Mouse (Mus musculus) left cerebral cortex, postnatal 36 days (tissue): ENCODE results near the gene Fbxo10. TPM values are rescaled to one million over a fixed set of nuclear protein-coding genes. Genes with fewer than 3 reads are reported as not detected.
"Not testable (repeated sequence)": the region's sequence is repeated elsewhere in the genome, so short reads cannot be mapped to it uniquely, and the experiment has no call there.

Source experiments
- DNase-seq, 2 experiments: peaks; one replicate each; pipeline ENCODE4 v3.0.0; 2021 to 2022; ENCODE audit warnings: low spot score in 2 of 2, mixed read lengths in 1 of 2
- intact Hi-C: fragments of 180-260 bp; cut with DNase I; formaldehyde crosslinking; loops from one replicate; pipeline ENCODE4 v1.15.1; 2025
- total RNA-seq, 2 experiments: library from RNA; stranded (reverse); gene quantifications; 2 replicates each; pipeline ENCODE4 v1.2.3; 2021

The Fbxo10 gene
- total RNA-seq, 2 experiments from 2014 or later: 30.3 to 34.8 TPM

DNA sequence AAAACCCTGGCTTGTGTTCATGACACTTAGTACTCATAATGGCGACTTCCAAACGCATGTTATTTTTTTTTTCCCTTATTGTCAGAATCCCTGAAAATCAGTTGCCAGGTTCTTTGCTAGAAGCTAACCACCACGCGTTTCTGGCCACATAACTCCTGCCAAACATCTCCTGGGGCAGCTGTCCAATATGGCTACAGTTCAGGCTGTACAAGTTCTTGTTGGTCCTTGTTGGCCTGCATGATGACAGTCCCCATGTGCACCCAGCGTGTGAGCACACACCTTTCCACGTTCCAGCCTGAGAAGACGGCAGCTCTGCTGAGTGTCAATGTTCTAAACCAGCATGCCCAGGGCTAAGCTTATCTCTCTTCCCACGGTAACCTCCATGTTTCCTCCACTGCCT, 29.0 kb downstream of the Fbxo10 start:
- intact Hi-C loops: no loop called here
- DNase-seq: no peak

DNA sequence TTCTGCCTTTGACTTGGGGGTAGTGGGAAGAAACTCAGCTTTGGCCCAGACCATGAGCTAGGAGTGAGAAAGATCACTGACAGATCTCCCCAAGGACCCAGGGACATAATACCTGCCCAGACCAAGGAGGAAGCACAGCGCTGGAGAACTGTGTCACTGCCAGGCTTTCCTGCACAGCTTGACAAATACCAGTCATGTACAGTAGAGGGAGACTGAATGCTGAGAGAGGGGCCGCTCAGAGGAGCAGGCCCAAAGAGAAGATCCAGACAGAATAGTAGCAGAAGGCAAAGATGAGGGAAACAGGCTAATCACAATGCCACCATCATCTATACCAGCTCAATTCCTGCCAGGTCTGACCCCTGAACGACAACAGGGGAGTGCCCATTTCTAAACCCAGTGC, 29.5 kb downstream of the Fbxo10 start:
- intact Hi-C loops: no loop called here
- no peak for DNase-seq

DNA sequence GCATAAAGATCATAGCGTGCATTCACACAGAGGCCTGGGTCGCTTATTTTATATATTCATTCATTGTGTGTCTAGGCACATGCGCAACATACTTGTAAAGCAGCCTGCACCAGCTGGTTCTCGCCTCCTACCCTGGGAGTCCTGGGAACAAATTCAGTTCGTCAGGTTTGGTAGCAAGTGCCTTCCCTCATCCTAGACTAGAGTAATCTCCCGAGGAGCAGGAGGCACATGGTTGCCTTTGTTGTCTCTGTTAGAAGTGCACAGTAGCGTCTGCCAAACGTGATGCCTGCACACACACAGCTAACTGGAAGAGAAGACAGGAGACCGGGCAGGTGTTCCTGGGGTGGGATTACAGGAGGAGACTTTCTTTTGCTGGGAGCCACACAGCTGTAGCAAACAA, 36.4 kb downstream of the Fbxo10 start:
- peak; percentile 38 to 56 for DNase-seq
- intact Hi-C loops: no loop called here

DNA sequence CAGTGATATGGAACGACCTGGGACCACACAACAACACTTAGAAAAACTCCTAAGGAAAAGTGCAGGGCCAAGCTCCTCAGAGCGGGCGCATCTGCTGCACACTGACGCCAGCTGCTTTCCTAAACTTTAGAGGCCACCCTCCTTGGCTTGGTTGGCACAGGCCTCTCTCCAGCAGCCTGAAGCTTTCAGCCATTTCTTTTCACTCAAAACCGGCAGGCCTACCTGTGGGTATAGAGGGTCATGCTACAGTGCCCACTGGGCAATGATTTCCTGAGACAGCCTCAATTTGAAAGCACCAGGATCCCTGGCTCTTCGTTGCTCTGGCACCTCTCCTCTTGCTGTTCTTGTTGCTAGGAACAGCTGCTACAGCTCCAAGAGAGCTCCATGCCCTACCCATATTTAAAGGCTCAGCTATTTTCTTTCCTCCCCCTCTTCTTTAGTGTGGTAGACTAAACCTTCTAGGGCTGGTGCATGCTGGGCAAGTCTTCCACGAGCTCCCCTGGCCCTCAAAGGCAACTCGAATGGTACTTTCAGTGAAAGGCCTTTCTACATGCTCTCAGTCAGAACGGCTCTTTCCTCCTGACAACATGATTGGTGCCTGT, 37.0 kb downstream of the Fbxo10 start:
- intact Hi-C loops: no loop called here
- peak in 1 of 2 experiments; percentile 19 for DNase-seq

DNA sequence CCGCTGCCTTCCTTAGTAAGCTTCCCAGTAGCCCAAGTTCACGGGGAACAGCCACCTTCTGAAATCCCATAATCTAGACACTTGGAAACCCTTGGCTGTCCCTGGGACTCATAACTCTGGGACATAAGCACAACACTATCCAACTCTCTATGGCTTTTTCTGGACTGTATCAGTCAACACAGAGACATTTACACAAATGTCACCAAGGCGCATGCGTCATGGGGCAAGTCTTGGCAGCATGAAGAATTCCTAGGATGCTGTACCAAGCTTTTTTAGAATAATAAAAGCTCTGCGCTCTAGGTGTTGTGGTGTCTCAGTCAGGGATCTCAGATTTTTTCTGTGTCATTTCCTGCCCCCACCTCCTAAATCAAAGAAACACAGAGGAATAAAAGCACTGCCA, 37.7 kb downstream of the Fbxo10 start:
- intact Hi-C loops: no loop called here

DNA sequence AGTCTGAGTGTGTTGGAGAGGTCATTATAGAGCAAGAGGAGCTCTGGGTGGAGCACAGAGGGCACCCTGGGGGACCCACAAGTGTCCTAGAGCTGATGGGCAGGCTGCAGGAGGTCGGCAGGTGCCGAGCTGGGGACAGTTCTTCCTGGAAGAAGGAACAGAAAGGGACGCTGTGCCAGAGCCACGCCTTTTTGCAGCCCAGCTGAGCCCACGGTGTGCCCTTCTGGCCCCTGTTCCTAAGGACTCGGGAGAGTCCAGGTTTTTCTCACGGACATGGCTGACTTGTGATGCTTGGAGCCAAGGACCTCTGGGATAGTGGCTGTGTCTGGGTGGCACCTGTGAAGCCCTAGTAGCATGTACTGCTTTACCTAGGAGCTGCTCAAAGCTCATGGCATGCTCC, 43.6 kb downstream of the Fbxo10 start:
- intact Hi-C loops: no loop called here

More for the DNA sequence above, 37.7 kb downstream of the Fbxo10 start:
- no peak for DNase-seq

DNA sequence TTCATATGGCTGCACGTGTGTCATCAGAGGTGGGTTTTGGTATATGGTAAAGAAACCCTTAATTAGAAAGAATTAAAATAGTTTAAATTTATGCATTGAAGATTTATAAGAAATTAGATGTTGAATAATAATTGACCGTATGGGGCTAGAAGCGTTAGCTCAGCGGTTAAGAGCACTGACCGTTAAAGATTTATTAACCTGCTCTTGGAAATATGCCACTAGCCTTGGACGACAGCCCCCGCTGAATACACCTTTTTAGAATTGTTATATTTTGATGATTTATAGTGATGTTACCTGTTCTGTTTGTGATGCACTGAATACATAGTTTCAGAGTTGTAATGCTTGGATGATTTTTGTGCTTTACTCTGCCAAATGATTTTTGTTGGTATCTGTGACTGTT, 44.9 kb downstream of the Fbxo10 start:
- DNase-seq, intact Hi-C loops: not testable (repeated sequence)

More for the DNA sequence above, 43.6 kb downstream of the Fbxo10 start:
- no peak for DNase-seq

DNA sequence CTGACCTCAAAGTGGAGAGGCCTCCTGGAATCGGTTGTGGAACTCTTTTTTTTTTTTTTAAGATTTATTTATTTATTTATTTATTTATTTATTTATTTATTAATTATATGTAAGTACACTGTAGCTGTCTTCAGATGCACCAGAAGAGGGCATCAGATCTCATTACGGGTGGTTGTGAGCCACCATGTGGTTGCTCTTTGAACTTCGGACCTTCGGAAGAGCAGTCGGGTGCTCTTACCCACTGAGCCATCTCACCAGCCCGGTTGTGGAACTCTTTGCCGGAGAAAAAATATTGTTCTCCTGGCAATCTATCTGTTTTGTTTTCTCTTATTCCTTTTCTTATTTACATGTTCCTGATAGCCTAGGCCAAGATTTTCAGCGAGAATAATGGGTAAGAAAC, 45.5 kb downstream of the Fbxo10 start:
- intact Hi-C loops: not testable (repeated sequence)

DNA sequence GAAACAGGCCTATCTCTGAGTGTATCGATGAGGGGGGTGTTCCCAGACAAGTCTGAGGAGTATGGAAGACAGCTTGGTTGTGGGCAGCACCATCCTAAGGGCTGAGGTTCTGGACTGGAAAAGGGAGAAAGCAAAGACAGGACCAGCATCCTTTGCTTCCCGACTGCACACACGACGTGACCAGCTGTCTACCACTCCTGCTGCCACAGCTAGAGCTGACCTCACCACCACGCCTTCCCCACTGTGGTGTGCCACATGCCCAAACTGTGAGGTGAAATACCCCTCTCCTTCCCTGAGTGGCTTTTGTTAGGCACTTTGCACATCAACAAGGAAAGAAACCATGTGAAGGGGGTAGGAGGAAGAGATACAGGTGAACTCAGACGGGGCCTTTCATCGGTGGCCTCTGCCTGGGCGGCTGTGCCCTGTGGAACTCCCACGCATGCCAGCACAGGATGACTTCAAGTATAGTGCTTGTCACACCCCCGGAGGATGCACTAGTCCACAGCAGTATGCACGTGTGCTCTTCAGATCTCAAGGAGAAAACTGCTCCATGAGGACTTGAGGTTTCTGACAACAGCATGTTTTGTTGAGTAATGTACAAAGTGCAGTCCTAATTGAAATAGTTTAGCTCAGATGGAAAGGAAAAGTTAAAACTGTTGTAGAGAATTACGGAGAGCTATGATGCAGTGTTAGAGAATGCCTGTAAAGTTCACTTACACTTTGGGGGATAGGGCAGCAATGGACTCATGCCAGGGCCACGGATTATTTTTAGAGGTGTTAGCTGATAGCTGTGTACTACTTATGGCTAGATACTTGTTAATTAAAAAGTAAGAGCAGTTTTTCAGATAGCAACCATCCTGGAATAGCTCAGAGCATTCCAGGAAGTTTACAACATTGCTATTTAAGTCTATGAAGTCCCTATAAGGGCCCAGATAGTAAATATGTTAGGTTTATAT, 46.7 kb downstream of the Fbxo10 start:
- intact Hi-C loops: no loop called here

More for the DNA sequence above, 45.5 kb downstream of the Fbxo10 start:
- not testable (repeated sequence) for DNase-seq

DNA sequence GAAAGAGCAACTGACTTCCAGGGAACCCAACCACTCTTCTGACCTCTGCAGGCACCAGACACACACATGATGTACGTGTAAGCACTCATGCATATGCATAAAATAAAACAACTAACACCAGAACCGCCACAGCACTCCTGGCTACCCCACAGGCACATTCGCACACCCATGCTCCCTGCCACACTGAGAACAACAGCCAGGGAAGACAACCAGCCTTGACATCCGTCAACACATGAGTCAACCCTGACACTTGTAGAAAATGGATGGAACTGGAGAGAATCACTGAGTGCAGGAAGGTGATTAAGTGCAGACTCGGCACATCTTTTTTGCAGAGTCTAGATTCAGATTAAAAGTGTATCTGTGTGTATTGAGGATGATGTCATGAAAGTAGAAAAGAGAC, 47.8 kb downstream of the Fbxo10 start:
- intact Hi-C loops: no loop called here
- DNase-seq: no peak

More for the DNA sequence above, 46.7 kb downstream of the Fbxo10 start:
- DNase-seq: no peak

DNA sequence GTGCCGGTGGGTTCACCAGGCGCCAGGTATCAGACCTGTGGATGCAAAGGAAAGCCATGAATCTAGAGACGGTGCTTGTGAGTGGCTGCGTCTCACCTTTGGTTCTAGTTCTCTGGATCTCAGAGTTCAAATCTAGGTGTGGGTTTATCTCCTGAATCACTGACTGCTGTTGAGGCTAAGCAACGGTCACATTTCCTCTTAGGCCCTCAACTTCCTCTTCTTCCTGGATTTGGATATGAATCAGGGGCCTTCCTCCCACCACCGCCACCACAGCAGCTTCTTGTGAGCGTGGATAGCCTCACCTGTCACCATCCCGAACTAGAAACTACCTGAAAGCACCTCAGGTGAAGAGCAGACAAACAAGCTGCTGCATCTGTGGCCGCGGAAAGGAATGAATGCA, 48.4 kb downstream of the Fbxo10 start:
- intact Hi-C loops: no loop called here
- DNase-seq: no peak

DNA sequence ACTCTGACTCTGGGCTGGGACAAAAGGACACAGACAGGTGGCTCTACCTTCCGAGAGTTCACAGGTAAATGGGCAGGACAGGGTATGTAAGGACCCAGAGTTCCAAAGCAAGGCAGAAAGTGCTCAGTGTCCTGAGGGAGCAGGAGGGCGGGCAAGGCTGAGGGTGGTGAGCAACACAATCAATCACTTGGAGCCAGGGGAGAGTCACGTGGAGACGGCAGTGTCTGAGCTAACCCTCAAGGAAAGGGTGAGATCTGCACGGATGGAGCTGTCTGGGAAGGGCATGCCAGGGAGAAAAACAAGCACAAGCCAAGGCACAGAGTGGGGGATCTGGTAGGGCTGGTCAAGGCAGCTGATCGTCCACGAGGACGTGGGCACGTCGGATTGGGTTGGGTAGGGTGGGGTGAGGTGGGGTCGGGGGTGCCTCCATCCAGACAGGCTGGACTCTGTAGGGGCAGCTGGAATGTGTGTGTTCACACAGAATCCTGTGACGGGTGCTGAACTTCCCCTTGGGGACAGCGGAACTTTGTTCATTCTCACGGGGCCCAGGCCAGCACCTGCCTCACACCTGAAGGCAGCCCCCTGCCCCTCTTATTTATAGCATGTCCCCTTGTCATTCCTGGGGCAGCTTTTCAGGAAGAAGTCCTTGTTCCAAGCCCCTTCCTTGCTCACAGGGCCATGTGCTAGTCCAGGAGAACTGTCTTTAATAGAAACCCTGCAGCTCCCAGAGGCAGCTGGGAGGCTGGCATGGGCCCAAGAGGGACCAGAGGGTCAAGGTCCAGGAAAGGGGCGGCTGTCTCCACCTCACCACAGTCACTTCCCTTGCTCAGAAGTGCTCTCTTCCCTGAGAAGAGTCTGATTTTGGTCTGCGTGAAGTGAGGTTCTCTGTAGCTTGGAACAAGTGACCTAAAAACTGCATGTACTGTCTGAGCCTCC, 49.4 kb downstream of the Fbxo10 start:
- intact Hi-C loops: no loop called here
- no peak for DNase-seq

DNA sequence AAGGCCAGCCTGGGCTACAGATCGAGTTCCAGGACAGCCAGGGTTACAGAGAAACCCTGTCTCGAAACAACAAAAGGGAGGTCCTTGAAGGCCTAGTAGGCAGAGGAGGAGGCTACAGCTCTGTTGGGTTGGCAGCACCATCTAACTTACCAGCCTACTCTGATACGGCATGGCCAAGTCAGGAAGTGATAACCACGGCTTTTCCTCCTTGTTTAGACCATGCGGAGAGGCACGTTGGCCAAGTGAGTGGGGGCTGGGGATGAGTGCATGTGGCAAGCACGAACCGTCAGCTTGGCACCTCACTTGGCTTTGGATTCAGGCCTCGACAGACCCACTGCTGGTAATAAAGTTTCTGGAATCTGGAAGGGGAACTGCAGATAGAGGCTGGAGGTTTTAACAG, 51.8 kb downstream of the Fbxo10 start:
- no peak for DNase-seq
- intact Hi-C loops: no loop called here

DNA sequence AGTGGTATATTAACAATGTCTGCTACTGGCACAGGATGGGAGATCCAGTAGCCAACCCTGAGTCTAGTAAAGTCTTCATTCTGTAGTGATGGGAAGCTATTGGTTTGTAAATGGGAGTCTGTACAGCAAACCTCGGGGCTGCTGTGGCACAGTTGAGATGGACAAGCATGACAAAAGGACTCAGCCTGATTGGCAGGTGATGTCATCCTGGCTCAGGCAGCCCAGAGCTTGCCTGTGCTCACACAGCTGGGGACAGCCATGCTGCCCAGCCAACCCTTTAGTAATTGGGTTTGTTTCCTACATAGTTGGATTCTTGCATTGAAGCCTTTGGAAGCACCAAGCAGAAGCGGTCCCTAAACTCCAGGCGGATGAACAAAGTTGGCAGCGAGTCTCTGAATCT, 57.9 kb downstream of the Fbxo10 start:
- intact Hi-C loops: loop anchor here (10.0 kb wide), 1 partner anchor 1108 kb away; the partner anchor contains the start of genes Ncbp1 and Tstd2
- DNase-seq: no peak

DNA sequence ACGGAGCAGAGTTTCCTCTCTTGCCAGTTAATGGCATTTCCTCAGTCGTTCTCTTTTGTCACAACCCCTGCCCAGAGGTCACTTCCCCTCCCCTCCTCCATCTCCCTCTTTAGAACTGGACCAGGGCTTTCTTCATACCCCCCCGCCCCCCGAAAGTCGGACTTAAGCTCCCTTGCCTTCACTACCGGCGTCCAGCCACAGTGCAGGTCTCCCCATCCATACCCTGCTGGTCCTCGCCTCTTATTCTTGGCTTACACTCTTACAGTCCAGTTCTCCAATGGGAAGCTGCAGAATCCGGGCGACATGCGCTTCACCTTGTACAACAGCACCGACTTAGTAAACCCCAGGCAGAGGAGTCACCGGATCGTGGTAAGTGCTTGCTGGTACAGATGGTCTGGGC, 65.4 kb downstream of the Fbxo10 start:
- intact Hi-C loops: loop anchor here (5.0 to 10.0 kb wide), 3 partner anchors 83 to 386 kb away; partner anchors contain the start of gene Slc25a51
- DNase-seq: no peak

DNA sequence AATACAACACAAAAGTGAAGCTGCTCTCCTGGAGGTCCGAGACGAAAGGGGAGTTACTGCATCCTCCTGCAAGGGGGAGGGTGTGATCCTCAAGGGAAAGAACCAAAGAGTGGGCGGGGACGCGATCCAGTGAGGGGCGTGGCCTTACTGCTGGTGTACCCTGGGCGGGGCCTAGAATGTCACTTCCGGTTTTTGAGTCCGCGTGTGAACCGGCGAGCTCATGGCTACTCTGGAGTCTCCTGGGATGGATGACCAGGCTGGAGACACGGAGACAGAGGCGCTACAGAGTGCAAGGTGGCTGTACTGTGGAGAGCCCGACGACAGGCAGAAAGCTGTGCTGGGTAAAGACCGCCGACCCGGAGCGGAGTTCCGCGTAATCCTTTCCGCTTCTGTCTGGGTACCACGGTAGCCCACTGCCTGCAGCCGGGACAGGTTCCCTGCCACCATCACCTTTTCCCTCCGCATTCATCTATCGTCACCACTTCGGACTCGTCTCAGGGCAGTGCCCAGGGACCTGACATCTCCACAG, 65.9 kb downstream of the Fbxo10 start, which contains the start of gene Polr1e:
TSS of gene Polr1e (plus strand) at position 132 of the 529 bp plus-strand sequence.
- peak; percentile 80 to 82 for DNase-seq
- intact Hi-C loops: loop anchor here (5.0 to 10.0 kb wide), 3 partner anchors 84 to 386 kb away; partner anchors contain the start of gene Slc25a51

DNA sequence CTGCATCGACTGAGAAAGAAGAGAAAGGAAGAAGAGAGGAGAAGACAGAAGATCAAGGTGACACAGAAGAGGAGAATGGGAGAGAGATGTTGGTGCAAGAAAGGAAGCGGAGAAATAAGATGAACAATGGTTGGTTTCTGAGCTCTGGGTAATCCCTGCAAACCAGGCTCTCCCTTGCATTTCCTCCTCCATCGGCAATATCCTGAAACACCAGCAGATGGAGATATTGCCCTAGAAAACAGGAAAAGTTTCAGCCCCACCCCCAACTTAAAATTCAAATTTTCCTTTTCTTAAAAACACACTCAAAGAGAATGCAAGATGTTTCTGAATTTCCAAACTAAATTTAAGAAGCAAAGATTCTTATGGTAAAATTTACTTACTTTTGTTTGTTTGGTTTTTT, 68.8 kb downstream of the Fbxo10 start:
- DNase-seq: peak; percentile 40 to 52
- intact Hi-C loops: loop anchor here (5.0 to 10.0 kb wide), 3 partner anchors 87 to 389 kb away; partner anchors contain the start of gene Slc25a51

DNA sequence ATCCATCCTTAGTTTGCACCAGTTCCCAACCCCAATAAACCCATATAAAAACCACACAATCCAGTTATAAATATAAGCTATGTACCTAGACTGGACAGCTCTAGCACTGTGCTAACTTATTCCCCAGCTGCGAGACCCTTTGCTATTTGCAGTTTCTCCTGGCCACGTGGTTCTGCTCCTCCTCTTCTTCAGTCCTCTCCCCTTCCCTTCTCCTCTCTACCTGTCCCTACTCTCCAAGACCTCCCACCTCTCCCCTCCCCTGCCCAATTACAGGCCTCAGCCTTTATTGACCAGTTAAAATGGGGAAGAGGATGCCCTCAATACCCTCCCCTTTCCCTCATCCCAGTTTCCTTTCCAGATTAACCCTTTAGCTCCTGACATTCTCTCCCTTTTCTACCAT, 70.9 kb downstream of the Fbxo10 start:
- DNase-seq: no peak
- intact Hi-C loops: loop anchor here (2.0 to 10.0 kb wide), 2 partner anchors 41 to 391 kb away; partner anchors contain the start of gene Slc25a51

DNA sequence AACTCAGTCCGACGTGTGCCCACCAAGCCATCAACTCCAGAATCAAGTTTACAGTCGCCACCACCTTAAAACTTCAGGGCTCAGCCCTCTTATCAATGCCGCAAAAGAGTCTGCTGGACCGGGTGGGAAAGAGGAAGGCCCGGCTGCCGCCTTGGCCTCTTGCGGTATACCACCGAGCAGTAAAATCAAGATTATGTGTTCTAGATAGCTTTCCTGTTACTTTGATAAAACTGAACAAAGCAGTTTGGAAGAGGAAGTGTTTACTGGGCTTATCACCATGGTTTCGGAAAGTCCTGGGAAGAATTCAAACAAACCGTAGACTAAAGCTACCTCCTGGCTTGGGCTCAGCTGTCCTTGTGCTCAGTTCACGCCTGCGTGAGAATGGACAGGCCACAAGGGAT, 71.4 kb downstream of the Fbxo10 start:
- DNase-seq: no peak
- intact Hi-C loops: loop anchor here (2.0 to 10.0 kb wide), 2 partner anchors 40 to 392 kb away; partner anchors contain the start of gene Slc25a51
